Mouse (Mus musculus) midbrain, embryonic 12.5 days (tissue): ENCODE measurements at regions not wholly inside any gene's neighbourhood (a gene's known extent, or its start where the extent isn't known, plus 50 kb on each side); places are given as distances from the start of the nearest gene placed in this dataset.
A peak's percentile ranks its signal among the peaks of the same experiment; 100 is the strongest.

Experiments used
- ATAC-seq: fragments of 200-750 bp; cut with Nextera tagmentation; 2 replicates; pipeline ENCODE4 v1.8.0; 2017; ENCODE audit warnings: low read depth, moderate TSS enrichment, moderate library complexity; ENCODE audit not compliant: low FRiP score
- H3K27ac ChIP-seq: fragments of 300-500 bp; sonication (generic); replicated peaks from 2 replicates; pipeline ENCODE4 v1.5.1; 2016; ENCODE audit warnings: mild to moderate bottlenecking
- H3K27me3 ChIP-seq: fragments of 300-500 bp; sonication (generic); 2 replicates; pipeline ENCODE4 v1.6.1; 2016; ENCODE audit warnings: mild to moderate bottlenecking
- H3K36me3 ChIP-seq: fragments of 300-500 bp; sonication (generic); 2 replicates; pipeline ENCODE4 v1.6.1; 2016
- H3K4me1 ChIP-seq: fragments of 300-500 bp; sonication (generic); 2 replicates; pipeline ENCODE4 v1.6.1; 2016
- H3K4me2 ChIP-seq: fragments of 300-500 bp; sonication (generic); replicated peaks from 2 replicates; pipeline ENCODE4 v1.6.1; 2016; ENCODE audit warnings: mild to moderate bottlenecking, moderate library complexity
- H3K4me3 ChIP-seq: fragments of 300-500 bp; sonication (generic); 2 replicates; pipeline ENCODE4 v1.5.1; 2016; ENCODE audit warnings: mild to moderate bottlenecking
- H3K9ac ChIP-seq: fragments of 300-500 bp; sonication (generic); replicated peaks from 2 replicates; pipeline ENCODE4 v1.6.1; 2016; ENCODE audit warnings: mild to moderate bottlenecking, moderate library complexity
- H3K9me3 ChIP-seq: fragments of 300-500 bp; sonication (generic); 2 replicates; pipeline ENCODE4 v1.6.1; 2016; ENCODE audit warnings: mild to moderate bottlenecking
- WGBS: fragments of 180-500 bp; shearing (Covaris S2); methylation state at CpG from one replicate; pipeline ENCODE4 v1.1.7; 2016; 5-methylcytosine and 5-hydroxymethylcytosine counted together

GRCm38 (mm10) chr17:68057264-68057663 is 53.3 kb upstream of the Arhgap28 start:
- Histone ChIP-seq H3K36me3 (no peaks in the 10 kb centered on the region), H3K27ac (no peak overlapping the region), H3K4me2 (no peak overlapping the region), H3K4me3 (no peak overlapping the region), H3K4me1 (no peaks in the 10 kb centered on the region), H3K9ac (no peak overlapping the region), H3K9me3 (no peaks in the 10 kb centered on the region), H3K27me3 (no peaks in the 10 kb centered on the region)
- WGBS: 92% methylated on average over 3 of the region's 3 CpGs
- no peak for ATAC-seq

- H3K27me3 ChIP-seq: no peaks in the 10 kb centered on the region
- no peak overlapping the region for H3K4me3 ChIP-seq
- H3K4me1 ChIP-seq: no peaks in the 10 kb centered on the region
- H3K9ac ChIP-seq: no peak overlapping the region
- ATAC-seq: no peak
- H3K36me3 ChIP-seq: no peaks in the 10 kb centered on the region
- H3K27ac ChIP-seq: no peak overlapping the region
- WGBS: 84% methylated on average over 3 of the region's 3 CpGs
- H3K4me2 ChIP-seq: no peak overlapping the region
- no peaks in the 10 kb centered on the region for H3K9me3 ChIP-seq
Observed at GRCm38 (mm10) chr17:68060455-68060854, 56.5 kb upstream of the Arhgap28 start.

DNA sequence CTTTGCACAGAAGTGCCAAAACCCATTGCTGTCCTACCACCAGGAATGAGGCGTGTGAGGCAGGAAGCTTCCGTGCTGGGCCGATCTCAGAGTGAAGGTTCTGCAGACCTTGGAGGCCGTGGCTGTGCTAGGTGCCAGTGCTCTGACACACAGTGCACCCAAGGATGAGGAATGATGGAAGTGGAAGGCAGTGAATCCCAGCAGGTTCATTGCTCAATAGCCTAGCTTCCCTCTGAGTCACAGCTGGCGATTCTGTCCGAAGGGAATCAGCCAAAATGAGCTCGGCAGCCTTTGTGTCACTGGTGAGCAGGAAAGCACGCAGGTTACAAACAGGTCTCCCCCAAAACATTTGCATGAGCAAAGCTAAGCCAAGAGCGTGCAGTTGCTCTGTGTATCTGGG is 61.8 kb upstream of the Arhgap28 start:
- ATAC-seq: no peak
- WGBS: 80% methylated on average over 9 of the region's 9 CpGs

GRCm38 (mm10) chr17:68066204-68066603 is 62.3 kb upstream of the Arhgap28 start:
- Histone ChIP-seq H3K4me1 (no peaks in the 10 kb centered on the region), H3K27me3 (no peaks in the 10 kb centered on the region), H3K9me3 (no peaks in the 10 kb centered on the region), H3K4me3 (no peak overlapping the region), H3K4me2 (no peak overlapping the region), H3K9ac (no peak overlapping the region), H3K36me3 (no peaks in the 10 kb centered on the region), H3K27ac (no peak overlapping the region)
- 90% methylated on average over 2 of the region's 2 CpGs for WGBS
- no peak for ATAC-seq

More for the DNA sequence above, 61.8 kb upstream of the Arhgap28 start:
- Histone ChIP-seq H3K9ac (no peak overlapping the region), H3K4me2 (no peak overlapping the region), H3K36me3 (no peaks in the 10 kb centered on the region), H3K4me1 (no peaks in the 10 kb centered on the region), H3K27me3 (no peaks in the 10 kb centered on the region), H3K4me3 (no peak overlapping the region), H3K9me3 (no peaks in the 10 kb centered on the region), H3K27ac (no peak overlapping the region)

- H3K4me2 ChIP-seq: no peak overlapping the region
- 88% methylated on average over 7 of the region's 7 CpGs for WGBS
Observed at GRCm38 (mm10) chr17:68069008-68069407, 65.1 kb upstream of the Arhgap28 start.

DNA sequence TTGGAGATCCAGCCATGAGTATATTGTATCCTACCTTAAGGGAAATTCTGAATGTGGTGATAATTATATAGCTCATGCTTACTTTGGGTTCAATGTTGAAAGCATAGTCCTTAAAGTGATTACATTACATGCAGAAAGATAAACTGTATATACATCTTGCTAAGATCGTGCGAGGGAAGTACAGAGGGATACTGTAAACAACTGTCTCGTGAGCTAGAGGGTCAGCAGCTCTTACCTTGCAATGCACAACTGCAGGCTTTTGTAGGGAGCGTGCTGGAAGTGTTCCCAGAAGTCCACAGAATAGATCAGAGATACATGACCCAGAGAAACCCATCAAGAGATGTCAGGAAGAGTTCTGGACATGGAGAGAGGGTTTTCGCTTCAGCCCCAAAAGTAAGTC is 65.6 kb upstream of the Arhgap28 start:
- Histone ChIP-seq H3K9me3 (no peaks in the 10 kb centered on the region), H3K27me3 (no peaks in the 10 kb centered on the region), H3K27ac (no peak overlapping the region), H3K9ac (no peak overlapping the region), H3K4me3 (no peak overlapping the region), H3K4me1 (peaks cover 5% of the 10 kb centered on the region; the same call in 1 of the 2 replicates), H3K4me2 (no peak overlapping the region), H3K36me3 (no peaks in the 10 kb centered on the region)
- WGBS: 90% methylated on average over 5 of the region's 5 CpGs
- ATAC-seq: no peak

More at GRCm38 (mm10) chr17:68069008-68069407, 65.1 kb upstream of the Arhgap28 start:
- H3K4me3 ChIP-seq: no peak overlapping the region
- ATAC-seq: no peak
- H3K27me3 ChIP-seq: no peaks in the 10 kb centered on the region
- no peak overlapping the region for H3K9ac ChIP-seq
- peaks cover 5% of the 10 kb centered on the region; the same call in 1 of the 2 replicates for H3K4me1 ChIP-seq
- no peak overlapping the region for H3K27ac ChIP-seq
- no peaks in the 10 kb centered on the region for H3K9me3 ChIP-seq
- H3K36me3 ChIP-seq: no peaks in the 10 kb centered on the region

DNA sequence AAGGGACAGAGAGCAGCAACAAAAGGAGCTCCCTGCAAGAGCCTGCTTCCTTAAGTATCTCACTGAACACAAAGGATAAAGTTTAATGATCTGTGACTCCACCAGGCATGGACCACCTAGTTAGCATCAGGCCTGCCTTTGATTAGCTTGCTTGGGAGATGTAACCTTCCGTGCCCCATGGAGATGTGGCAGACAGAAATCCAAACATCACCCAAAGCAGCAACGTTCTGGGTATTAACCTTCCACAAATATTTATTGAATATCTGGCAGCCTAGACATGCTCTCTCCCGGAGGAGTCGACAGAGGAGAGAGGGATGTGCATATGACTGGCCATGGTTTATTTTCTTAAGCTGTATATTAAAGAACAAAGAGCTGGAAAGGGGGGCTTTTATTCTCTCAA is 67.6 kb upstream of the Arhgap28 start:
- Histone ChIP-seq H3K4me2 (no peak overlapping the region), H3K4me3 (no peak overlapping the region), H3K27me3 (no peaks in the 10 kb centered on the region), H3K9ac (no peak overlapping the region), H3K4me1 (peaks cover 5% of the 10 kb centered on the region; the same call in 1 of the 2 replicates), H3K9me3 (no peaks in the 10 kb centered on the region), H3K27ac (0 out of 2 replicates have a peak overlapping the region, but pooled peaks have one; percentile 20), H3K36me3 (no peaks in the 10 kb centered on the region)
- 6% methylated on average over 4 of the region's 4 CpGs for WGBS
- ATAC-seq: no peak

DNA sequence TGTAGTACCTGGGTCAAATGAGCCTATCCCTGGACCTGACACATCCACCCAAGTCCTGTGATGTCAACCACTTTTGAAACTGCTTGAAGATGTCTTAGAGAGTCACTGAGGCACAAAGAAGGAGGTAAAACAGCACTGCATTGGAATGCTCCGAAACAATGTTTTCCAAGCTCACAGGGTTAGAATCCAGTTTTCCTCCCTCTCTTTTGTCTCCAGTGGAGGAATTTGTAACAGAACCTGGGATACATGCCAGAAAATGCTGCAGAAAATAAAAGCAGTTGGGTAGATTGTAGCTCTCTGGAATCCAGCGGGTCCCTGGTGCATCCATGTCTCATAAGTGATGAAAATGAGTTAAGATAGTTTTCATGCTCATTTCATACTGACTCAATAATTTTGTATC is 71.8 kb upstream of the Arhgap28 start:
- no peaks in the 10 kb centered on the region for H3K27me3 ChIP-seq
- no peak overlapping the region for H3K4me3 ChIP-seq
- H3K27ac ChIP-seq: no peak overlapping the region
- no peaks in the 10 kb centered on the region for H3K9me3 ChIP-seq
- peaks cover 5% of the 10 kb centered on the region; the same call in 1 of the 2 replicates for H3K4me1 ChIP-seq
- no peaks in the 10 kb centered on the region for H3K36me3 ChIP-seq
- WGBS: 83% methylated on average over 2 of the region's 2 CpGs
- ATAC-seq: no peak
- H3K4me2 ChIP-seq: no peak overlapping the region
- H3K9ac ChIP-seq: no peak overlapping the region

DNA sequence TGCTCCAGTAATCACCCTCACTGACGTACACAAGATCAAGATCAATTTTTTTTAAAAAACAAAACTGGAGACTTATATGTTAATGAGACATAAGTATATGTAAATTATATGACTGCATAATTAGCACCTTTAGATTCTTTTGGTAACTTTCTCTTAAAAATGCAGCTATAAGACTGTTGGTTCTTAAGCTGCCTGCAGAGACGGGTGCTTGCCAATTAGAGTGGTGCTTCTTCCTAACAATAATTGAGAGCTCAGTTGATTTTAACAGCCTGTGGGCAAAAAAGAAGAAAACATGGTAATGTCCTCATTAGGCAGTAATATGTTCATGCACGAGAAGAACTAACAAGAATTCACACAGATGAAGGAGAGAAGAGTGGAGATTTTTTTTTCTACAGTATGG is 74.8 kb upstream of the Arhgap28 start:
- no peak overlapping the region for H3K4me3 ChIP-seq
- H3K4me2 ChIP-seq: no peak overlapping the region
- no peaks in the 10 kb centered on the region for H3K36me3 ChIP-seq
- H3K9ac ChIP-seq: no peak overlapping the region
- no peak overlapping the region for H3K27ac ChIP-seq
- no peaks in the 10 kb centered on the region for H3K9me3 ChIP-seq
- H3K4me1 ChIP-seq: no peaks in the 10 kb centered on the region
- H3K27me3 ChIP-seq: no peaks in the 10 kb centered on the region
- ATAC-seq: no peak
- 63% methylated on average over 3 of the region's 3 CpGs for WGBS

- Histone ChIP-seq H3K27ac (no peak overlapping the region), H3K4me3 (no peak overlapping the region), H3K4me1 (no peaks in the 10 kb centered on the region), H3K9me3 (no peaks in the 10 kb centered on the region), H3K36me3 (no peaks in the 10 kb centered on the region), H3K9ac (no peak overlapping the region), H3K4me2 (no peak overlapping the region), H3K27me3 (no peaks in the 10 kb centered on the region)
- no peak for ATAC-seq
- 98% methylated on average over 2 of the region's 2 CpGs for WGBS
Observed at GRCm38 (mm10) chr17:68084446-68084845, 80.5 kb upstream of the Arhgap28 start.

- ATAC-seq: no peak
- Histone ChIP-seq H3K27ac (no peak overlapping the region), H3K4me2 (no peak overlapping the region), H3K4me3 (no peak overlapping the region), H3K27me3 (no peaks in the 10 kb centered on the region), H3K9ac (no peak overlapping the region), H3K4me1 (no peaks in the 10 kb centered on the region), H3K36me3 (no peaks in the 10 kb centered on the region), H3K9me3 (no peaks in the 10 kb centered on the region)
- 76% methylated on average over 1 of the region's 1 CpGs for WGBS
Observed at GRCm38 (mm10) chr17:68087149-68087548, 83.2 kb upstream of the Arhgap28 start.

DNA sequence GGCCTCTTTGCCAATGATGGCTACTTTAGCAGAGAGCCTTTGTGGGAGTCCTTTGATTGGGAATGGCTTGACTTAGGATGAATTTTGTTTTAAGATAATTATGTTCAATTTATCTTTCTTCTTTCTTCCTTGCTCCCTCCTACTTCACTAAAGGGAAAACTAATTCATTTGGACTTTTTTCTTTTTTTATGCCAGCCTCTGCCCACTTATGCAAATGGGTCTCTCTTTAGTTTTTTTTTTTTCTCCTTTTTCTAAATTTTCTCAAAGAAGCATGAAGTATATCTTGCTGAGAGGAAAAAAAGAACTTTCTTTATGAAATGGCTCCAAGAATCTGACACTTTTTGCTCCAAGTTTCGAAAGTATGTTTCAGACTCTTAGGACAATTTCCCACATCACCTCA is 85.3 kb upstream of the Arhgap28 start:
- no peak overlapping the region for H3K4me3 ChIP-seq
- ATAC-seq: no peak
- no peak overlapping the region for H3K27ac ChIP-seq
- H3K9ac ChIP-seq: no peak overlapping the region
- no peaks in the 10 kb centered on the region for H3K4me1 ChIP-seq
- WGBS: 91% methylated on average over 1 of the region's 1 CpGs
- no peaks in the 10 kb centered on the region for H3K27me3 ChIP-seq
- no peaks in the 10 kb centered on the region for H3K9me3 ChIP-seq
- H3K36me3 ChIP-seq: no peaks in the 10 kb centered on the region
- no peak overlapping the region for H3K4me2 ChIP-seq

- no peak overlapping the region for H3K27ac ChIP-seq
- no peak overlapping the region for H3K4me3 ChIP-seq
- H3K9ac ChIP-seq: no peak overlapping the region
- no peaks in the 10 kb centered on the region for H3K27me3 ChIP-seq
- H3K4me2 ChIP-seq: no peak overlapping the region
- no peak for ATAC-seq
- H3K4me1 ChIP-seq: no peaks in the 10 kb centered on the region
- WGBS: 79% methylated on average over 1 of the region's 1 CpGs
- H3K9me3 ChIP-seq: no peaks in the 10 kb centered on the region
- no peaks in the 10 kb centered on the region for H3K36me3 ChIP-seq
Observed at GRCm38 (mm10) chr17:68089830-68090229, 85.9 kb upstream of the Arhgap28 start.
